ENCODE assay signal across 20 mouse cellular contexts in genomic region chr9:14622848-14623247, GRCm38 (mm10). TPM values are rescaled to one million over a fixed set of nuclear protein-coding genes. Genes with fewer than 3 reads are reported as not detected.
DNase-seq lines count a peak whose midpoint lies in the region; ATAC-seq and TF ChIP-seq lines count a peak whose summit lies in the region.
"Had no signal": no experiment of that assay in that cellular context is flagged by ENCODE, and none has a peak within 500 bp of the region (broad histone marks: within the 10 kb centered on the region; RNA-seq: fewer than 3 reads in every experiment).

No protein-coding gene starts in this region.

- no peak for TF ChIP-seq CTCF in kidney, postnatal 0 days (IDR thresholded peaks at IDR 0.05; ENCODE audit: low read depth)

- no peak for ATAC-seq in heart, embryonic 15.5 days (replicated peaks; ENCODE audit: insufficient number of reproducible peaks, insufficient read depth, low FRiP score, low read depth)
- ATAC-seq in kidney, postnatal 0 days (replicated peaks; ENCODE audit: low FRiP score, low read depth), result no peak
- no peak for ATAC-seq in limb, embryonic 15.5 days (ENCODE audit: insufficient number of reproducible peaks, low FRiP score, low TSS enrichment, low read depth)
- ATAC-seq: forebrain, embryonic 13.5 days; inflammation-experienced regulatory T-cells, adult 6 months; liver, embryonic 12.5 days had no signal

- no peak overlapping the region for H3K4me2 ChIP-seq in heart, embryonic 15.5 days
- no peak overlapping the region for H3K4me2 ChIP-seq in kidney, postnatal 0 days (ENCODE audit: low read length)
- H3K4me2 ChIP-seq in limb, embryonic 15.5 days, result no peak overlapping the region
- H3K4me2 ChIP-seq: forebrain, embryonic 13.5 days; hindbrain, embryonic 14.5 days; liver, embryonic 12.5 days; midbrain, embryonic 12.5 days had no signal

- WGBS in heart, embryonic 15.5 days, result 39% methylated on average over 3 of the region's 3 CpGs
- 50% methylated on average over 3 of the region's 3 CpGs for WGBS in heart, embryonic 10.5 days
- 31% methylated on average over 3 of the region's 3 CpGs for WGBS in kidney, postnatal 0 days
- 41% methylated on average over 3 of the region's 3 CpGs for WGBS in limb, embryonic 15.5 days

- H3K27me3 ChIP-seq in heart, embryonic 15.5 days, result no peaks in the 10 kb centered on the region
- no peaks in the 10 kb centered on the region for H3K27me3 ChIP-seq in heart, embryonic 10.5 days (ENCODE audit: insufficient read depth, poor library complexity, severe bottlenecking)
- no peaks in the 10 kb centered on the region for H3K27me3 ChIP-seq in kidney, postnatal 0 days (ENCODE audit: insufficient read depth, low read length)
- H3K27me3 ChIP-seq in limb, embryonic 15.5 days, result no peaks in the 10 kb centered on the region
- H3K27me3 ChIP-seq: forebrain, embryonic 13.5 days had no signal

- H3K4me3 ChIP-seq in heart, embryonic 15.5 days, result no peak overlapping the region
- no peak overlapping the region for H3K4me3 ChIP-seq in heart, embryonic 10.5 days
- no peak overlapping the region for H3K4me3 ChIP-seq in kidney, postnatal 0 days (replicated peaks; ENCODE audit: low read depth, low read length)
- no peak overlapping the region for H3K4me3 ChIP-seq in limb, embryonic 15.5 days
- H3K4me3 ChIP-seq: erythroblast, embryonic 14.5 days; forebrain, embryonic 13.5 days; left cerebral cortex, adult 2 months; liver, embryonic 12.5 days; midbrain, embryonic 12.5 days had no signal

- DNase-seq in embryo, embryonic 11 days, result peak; percentile 20
- DNase-seq in embryo, embryonic 10.5 days (ENCODE audit: low spot score), result no peak
- DNase-seq in heart, embryonic 10.5 days (ENCODE audit: low spot score), result no peak
- DNase-seq in kidney, postnatal 0 days (ENCODE audit: low spot score), result peak; percentile 69
- no peak for DNase-seq in kidney, adult 18-20 months
- no peak for DNase-seq in retina, postnatal 1 day
- DNase-seq: adrenal gland, postnatal 25 days; cerebellum, adult 9-10 months; heart, postnatal 4 days; layer of hippocampus, adult 9-11 months; lung, adult 2 months had no signal

- no peaks in the 10 kb centered on the region for H3K36me3 ChIP-seq in heart, embryonic 15.5 days
- H3K36me3 ChIP-seq in heart, embryonic 10.5 days, result no peaks in the 10 kb centered on the region
- no peaks in the 10 kb centered on the region for H3K36me3 ChIP-seq in kidney, postnatal 0 days (ENCODE audit: insufficient read depth, low read length)
- no peaks in the 10 kb centered on the region for H3K36me3 ChIP-seq in limb, embryonic 15.5 days
- H3K36me3 ChIP-seq: liver, embryonic 12.5 days; midbrain, embryonic 12.5 days had no signal

- H3K9me3 ChIP-seq in heart, embryonic 15.5 days (replicated peaks), result no peaks in the 10 kb centered on the region
- H3K9me3 ChIP-seq in heart, embryonic 10.5 days, result no peaks in the 10 kb centered on the region
- no peaks in the 10 kb centered on the region for H3K9me3 ChIP-seq in kidney, postnatal 0 days (replicated peaks; ENCODE audit: low read length)
- no peaks in the 10 kb centered on the region for H3K9me3 ChIP-seq in limb, embryonic 15.5 days
- H3K9me3 ChIP-seq: forebrain, embryonic 13.5 days; liver, embryonic 12.5 days; midbrain, embryonic 12.5 days had no signal

- no peak overlapping the region for H3K9ac ChIP-seq in heart, embryonic 15.5 days
- no peak overlapping the region for H3K9ac ChIP-seq in kidney, postnatal 0 days (ENCODE audit: low read depth, low read length)
- H3K9ac ChIP-seq in limb, embryonic 15.5 days, result no peak overlapping the region
- H3K9ac ChIP-seq: forebrain, embryonic 13.5 days; hindbrain, embryonic 14.5 days; liver, embryonic 12.5 days; midbrain, embryonic 12.5 days had no signal

- peaks cover 25% of the 10 kb centered on the region for H3K4me1 ChIP-seq in heart, embryonic 15.5 days (replicated peaks)
- peaks cover 8% of the 10 kb centered on the region; the same call in 1 of the 2 replicates for H3K4me1 ChIP-seq in heart, embryonic 10.5 days
- H3K4me1 ChIP-seq in kidney, postnatal 0 days (replicated peaks; ENCODE audit: insufficient read depth, low read length), result 0 out of 2 replicates have a peak, but pooled peaks cover 7% of the 10 kb centered on the region
- peaks cover 34% of the 10 kb centered on the region for H3K4me1 ChIP-seq in limb, embryonic 15.5 days
- H3K4me1 ChIP-seq: forebrain, embryonic 13.5 days; liver, embryonic 12.5 days had no signal

- peak overlapping the region; percentile 15; the same call in 1 of the 2 replicates for H3K27ac ChIP-seq in heart, embryonic 15.5 days
- no peak overlapping the region for H3K27ac ChIP-seq in heart, embryonic 10.5 days
- no peak overlapping the region for H3K27ac ChIP-seq in kidney, postnatal 0 days
- H3K27ac ChIP-seq in limb, embryonic 15.5 days, result peak overlapping the region; percentile 68
- H3K27ac ChIP-seq: forebrain, embryonic 13.5 days; hindbrain, embryonic 14.5 days; left cerebral cortex, adult 2 months; liver, embryonic 12.5 days; midbrain, embryonic 12.5 days had no signal

RNA-seq across cellular contexts. Expression of gene Amotl1, which starts 22.0 kb away (rescaled TPM):
- polyA plus RNA-seq in heart, embryonic 15.5 days (2015; fragmentation: Nextera tagmentation; extraction: Ambion mirVana), result 16.1 and 19.6 TPM in 2 replicates
- polyA plus RNA-seq in heart, embryonic 10.5 days (2016; fragmentation: Nextera tagmentation; extraction: Ambion mirVana), result 16.8 and 18.6 TPM in 2 replicates
- 12.0 and 12.8 TPM in 2 replicates for polyA plus RNA-seq in kidney, postnatal 0 days (2015; fragmentation: Nextera tagmentation; extraction: Ambion mirVana)
- polyA plus RNA-seq in limb, embryonic 15.5 days (2015; fragmentation: Nextera tagmentation; extraction: Ambion mirVana), result 35.3 and 36.1 TPM in 2 replicates

Comparison
In these comparisons a context has a peak if more than half of its experiments do, and no peak if none do; other contexts are left out.
1. DNase-seq: peak in embryo, embryonic 11 days (single experiment) and kidney, postnatal 0 days (single experiment); none in embryo, embryonic 10.5 days (single experiment), heart, embryonic 10.5 days (single experiment), kidney, adult 18-20 months (single experiment) and retina, postnatal 1 day (single experiment).
2. H3K27ac ChIP-seq: peak in heart, embryonic 15.5 days (single experiment) and limb, embryonic 15.5 days (single experiment); none in heart, embryonic 10.5 days (single experiment) and kidney, postnatal 0 days (single experiment).